Mouse (Mus musculus): ENCODE results near the gene Dcst1.

DNA sequence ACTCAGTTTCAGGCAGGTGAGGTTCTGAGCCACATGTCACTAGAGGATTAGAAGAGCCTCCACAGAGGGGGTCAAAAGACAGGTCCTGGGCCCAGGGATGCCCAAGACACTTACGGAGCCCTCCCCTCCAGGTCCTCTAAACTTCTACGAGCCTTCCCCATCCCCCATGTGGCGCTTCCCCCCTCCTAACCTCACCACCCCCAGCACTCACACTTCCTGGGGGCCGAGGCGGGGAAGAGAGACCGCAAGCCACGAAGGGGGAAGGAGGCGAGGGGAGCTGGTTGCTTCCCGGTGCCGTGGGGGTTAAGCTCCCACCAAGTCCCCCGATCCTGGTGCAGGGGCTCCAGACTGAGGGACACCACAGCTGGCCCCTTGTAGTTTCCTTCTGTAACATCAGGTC lies 20.4 kb upstream of the Dcst1 start:
- TF ChIP-seq CTCF (IDR thresholded peaks at IDR 0.05; ENCODE audit: low read depth, low read length), result no peak
- no peak for TF ChIP-seq POLR2A (IDR thresholded peaks at IDR 0.05; ENCODE audit: borderline replicate concordance, low read depth, low read length)

All from bone marrow macrophage, adult 2 months (primary cell).